Mouse (Mus musculus) lung, adult 2 months (tissue): ENCODE data around the gene Pcbp2. TPM values are rescaled to one million over a fixed set of nuclear protein-coding genes. Genes with fewer than 3 reads are reported as not detected.
A peak's percentile ranks its signal among the peaks of the same experiment; 100 is the strongest.

Experiments
- DNase-seq: peaks from one replicate; pipeline ENCODE4 v3.0.0; 2022
- H3K4me1 ChIP-seq: fragments of 200-500 bp; 2 replicates; pipeline ENCODE4 v1.6.1; 2011; ENCODE audit warnings: low read length; ENCODE audit not compliant: control insufficient read depth, insufficient read depth
- H3K4me3 ChIP-seq: fragments of 200-500 bp; replicated peaks from 2 replicates; pipeline ENCODE3; 2011; ENCODE audit warnings: low read depth, mild to moderate bottlenecking, control low read depth, low read length; ENCODE audit errors: extremely low read depth
- CTCF ChIP-seq: fragments of 200-500 bp; IDR thresholded peaks from 2 replicates; pipeline ENCODE4 v1.5.1; 2011; ENCODE audit warnings: mild to moderate bottlenecking, low read length, control low read depth; ENCODE audit not compliant: insufficient read depth
- POLR2A ChIP-seq: fragments of 200-500 bp; IDR thresholded peaks from 2 replicates; pipeline ENCODE4 v1.6.1; 2011; ENCODE audit warnings: low read depth, mild to moderate bottlenecking, control low read depth, low read length, borderline replicate concordance; ENCODE audit errors: extremely low read depth
- WGBS: fragments of 180-500 bp; shearing (Covaris S2); methylation state at CpG from one replicate; pipeline ENCODE4 v1.1.7; 2018; 5-methylcytosine and 5-hydroxymethylcytosine counted together
- polyA plus RNA-seq: library from polyadenylated mRNA; depleted of rRNA; stranded (reverse); fragments of >200 nt; gene quantifications from 2 replicates; pipeline ENCODE4 v1.2.3, GENCODE M21; 2012

Pcbp2 gene
- polyA plus RNA-seq, 1 experiment = 395 TPM

DNA sequence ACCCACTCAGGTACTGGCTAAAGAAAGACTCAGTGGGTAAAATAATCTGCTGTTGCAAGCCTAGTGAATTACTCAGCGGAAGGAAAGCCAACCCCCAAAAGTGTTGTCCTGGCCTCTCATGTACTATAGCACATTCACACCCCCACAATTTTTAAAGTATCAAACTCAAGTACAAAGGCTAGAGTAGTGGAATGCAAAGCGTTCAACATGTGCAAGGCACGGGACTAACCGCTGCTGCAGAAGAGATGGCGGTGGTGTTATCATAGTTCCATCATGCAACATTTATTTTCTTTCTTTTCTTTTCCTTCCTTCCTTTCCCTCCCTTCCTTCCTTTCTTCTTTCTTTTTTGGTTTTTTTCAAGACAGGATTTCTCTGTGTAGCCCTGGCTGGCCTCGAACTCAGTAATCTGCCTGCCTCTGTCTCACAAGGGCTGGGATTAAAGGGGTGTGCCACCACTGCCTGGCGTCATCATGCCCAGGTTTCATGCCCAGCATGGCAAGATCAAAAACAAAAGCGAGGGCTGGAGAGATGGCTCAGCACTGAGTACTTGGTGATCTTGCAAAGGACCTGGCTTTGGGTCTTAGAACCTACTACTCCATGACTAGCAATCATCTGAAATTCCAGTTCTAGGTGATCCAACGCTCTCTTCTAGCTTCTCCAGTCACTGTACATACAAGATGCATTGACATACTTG is 35.6 kb downstream of the Pcbp2 start:
- Histone ChIP-seq H3K4me3 (no peak overlapping the region), H3K4me1 (no peaks in the 10 kb centered on the region)
- no peak for TF ChIP-seq POLR2A
- no peak for TF ChIP-seq CTCF
- DNase-seq = no peak
- 48% methylated on average over 9 of the region's 9 CpGs for WGBS

DNA sequence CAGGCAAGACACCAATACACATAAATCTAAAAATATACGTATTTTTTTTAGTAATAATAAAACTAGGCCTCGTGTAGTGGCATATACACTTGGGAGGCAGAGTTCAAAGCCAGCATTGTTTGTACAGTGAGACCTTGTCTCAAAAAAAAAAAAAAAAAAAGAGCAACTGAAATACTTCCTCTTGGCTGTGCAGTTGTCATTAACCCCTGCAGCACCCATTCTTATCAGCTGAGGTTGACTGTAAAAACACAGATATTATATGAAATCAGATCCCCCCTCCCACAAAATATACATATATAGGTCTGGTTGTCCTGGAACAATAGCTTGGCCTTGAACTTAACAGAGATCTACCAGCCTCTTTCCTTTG is 36.1 kb downstream of the Pcbp2 start:
- 9% methylated on average over 2 of the region's 2 CpGs for WGBS
- no peak for DNase-seq
- TF ChIP-seq CTCF (no peak), POLR2A (no peak)
- Histone ChIP-seq H3K4me3 (no peak overlapping the region), H3K4me1 (no peaks in the 10 kb centered on the region)

- Histone ChIP-seq H3K4me1 (no peaks in the 10 kb centered on the region), H3K4me3 (no peak overlapping the region)
- no peak for DNase-seq
- 86% methylated on average over 1 of the region's 1 CpGs for WGBS
- TF ChIP-seq POLR2A (no peak), CTCF (no peak)
Measured at GRCm38 (mm10) chr15:102506864-102507263, 36.5 kb downstream of the Pcbp2 start.

DNA sequence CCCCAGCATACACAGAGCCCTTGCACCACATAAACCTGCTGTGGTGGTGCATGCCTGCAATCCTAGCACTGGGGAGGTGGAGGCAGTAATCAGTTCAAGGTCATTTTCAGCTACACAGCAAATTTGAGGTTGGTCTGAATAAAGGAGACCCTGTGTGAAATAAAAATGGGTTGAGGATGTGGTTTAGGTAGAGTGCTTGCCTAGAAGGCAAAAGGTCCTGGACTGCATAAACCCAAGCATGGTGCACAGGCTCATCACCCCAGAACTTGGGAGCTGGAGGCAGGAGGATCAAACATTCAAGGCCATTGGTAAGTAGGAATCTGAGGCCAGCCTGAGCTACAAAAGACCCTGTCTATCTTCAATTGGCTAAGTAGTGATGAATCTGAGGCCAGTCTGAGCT is 37.2 kb downstream of the Pcbp2 start:
- TF ChIP-seq POLR2A (no peak), CTCF (no peak)
- Histone ChIP-seq H3K4me3 (no peak overlapping the region), H3K4me1 (no peaks in the 10 kb centered on the region)
- DNase-seq = no peak

- TF ChIP-seq CTCF (no peak), POLR2A (no peak)
- Histone ChIP-seq H3K4me3 (no peak overlapping the region), H3K4me1 (no peaks in the 10 kb centered on the region)
- 69% methylated on average over 3 of the region's 3 CpGs for WGBS
- no peak for DNase-seq
Measured at GRCm38 (mm10) chr15:102508336-102508735, 38.0 kb downstream of the Pcbp2 start.

DNA sequence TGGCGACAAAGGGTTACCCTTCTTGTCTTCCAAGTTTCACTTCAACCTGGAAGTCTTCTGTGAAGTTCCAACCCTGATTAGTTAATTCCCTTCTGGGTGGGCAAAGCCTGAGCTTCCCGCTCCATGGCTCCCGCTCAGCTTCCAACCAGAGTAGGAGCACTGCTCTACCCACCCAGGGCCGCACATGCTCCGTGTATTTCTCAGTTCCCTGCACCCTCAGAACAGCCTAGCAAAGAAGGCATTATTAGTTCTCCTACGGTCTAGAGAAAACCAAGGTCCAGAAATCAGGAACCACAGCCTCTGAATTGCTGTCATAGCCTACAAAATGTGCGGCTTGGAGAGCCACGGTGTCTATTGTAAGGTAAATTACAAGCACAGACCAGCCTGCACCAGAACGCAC is 39.8 kb downstream of the Pcbp2 start:
- no peaks in the 10 kb centered on the region for H3K4me1 ChIP-seq
- H3K4me3 ChIP-seq = peak overlapping the region; percentile 66
- TF ChIP-seq CTCF (no peak), POLR2A (no peak)
- 13% methylated on average over 9 of the region's 9 CpGs for WGBS
- no peak for DNase-seq

GRCm38 (mm10) chr15:102510590-102511284 is 40.4 kb downstream of the Pcbp2 start:
- TF ChIP-seq CTCF (no peak), POLR2A (no peak)
- peak; percentile 80 for DNase-seq
- Histone ChIP-seq H3K4me1 (no peaks in the 10 kb centered on the region), H3K4me3 (peak overlapping the region; percentile 66)
- 3% methylated on average over 34 of the region's 34 CpGs for WGBS

DNA sequence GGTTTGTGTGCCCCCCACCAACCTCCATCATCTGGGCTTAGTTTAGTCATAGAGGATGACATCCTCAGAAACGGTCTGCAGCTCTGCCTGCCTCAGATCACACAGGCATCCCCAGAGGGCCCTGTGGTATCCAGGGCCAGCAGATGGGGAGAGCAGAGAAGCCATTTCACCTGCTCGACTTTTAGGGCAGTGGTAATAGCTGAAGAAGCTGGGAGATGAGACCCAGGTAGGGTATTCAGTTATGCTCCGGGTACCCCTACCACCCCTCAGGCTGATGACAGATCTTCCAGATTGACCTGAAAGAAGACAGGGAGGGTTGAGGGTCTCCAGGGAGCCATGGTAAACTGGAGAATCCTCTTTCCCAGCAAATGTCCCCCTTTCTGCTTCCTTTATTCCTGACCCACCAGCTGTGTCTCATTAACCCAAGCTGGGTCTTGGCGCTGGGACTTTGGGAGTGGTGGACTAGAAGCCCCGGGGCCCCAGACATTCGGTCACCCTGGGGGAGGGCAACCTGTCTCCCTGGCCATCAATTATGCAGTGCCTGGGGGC is 41.0 kb downstream of the Pcbp2 start:
- no peak for TF ChIP-seq CTCF
- TF ChIP-seq POLR2A = no peak
- Histone ChIP-seq H3K4me3 (no peak overlapping the region), H3K4me1 (peaks cover 2% of the 10 kb centered on the region; the same call in 1 of the 2 replicates)
- WGBS = 31% methylated on average over 6 of the region's 6 CpGs
- no peak for DNase-seq

- no peak overlapping the region for H3K4me3 ChIP-seq
- H3K4me1 ChIP-seq = peaks cover 4% of the 10 kb centered on the region; the same call in 1 of the 2 replicates
- no peak for TF ChIP-seq CTCF
- no peak for DNase-seq
- 58% methylated on average over 5 of the region's 5 CpGs for WGBS
Measured at GRCm38 (mm10) chr15:102512010-102512409, 41.7 kb downstream of the Pcbp2 start.

GRCm38 (mm10) chr15:102512471-102512870 is 42.1 kb downstream of the Pcbp2 start:
- Histone ChIP-seq H3K4me1 (peaks cover 4% of the 10 kb centered on the region; the same call in 1 of the 2 replicates), H3K4me3 (no peak overlapping the region)
- DNase-seq = no peak
- TF ChIP-seq POLR2A (no peak), CTCF (no peak)

DNA sequence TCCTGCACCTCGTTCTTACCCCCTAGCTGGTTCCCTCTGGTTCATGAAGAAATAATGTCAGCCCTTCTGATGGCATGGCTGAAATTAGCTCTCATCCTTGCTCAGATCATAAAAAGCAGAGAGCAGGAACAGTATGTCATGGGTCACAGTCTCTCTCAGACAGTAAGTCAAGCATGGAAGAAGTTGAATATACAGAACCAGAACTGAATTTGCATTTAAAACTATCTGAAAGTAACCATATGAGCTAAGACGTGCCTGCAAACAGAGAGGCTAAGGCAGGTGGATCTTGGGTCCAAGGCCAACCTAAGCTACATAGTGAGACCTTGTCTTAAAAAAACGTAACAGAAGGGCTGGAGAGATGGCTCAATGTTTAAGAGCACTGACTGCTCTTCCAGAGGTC is 42.7 kb downstream of the Pcbp2 start:
- H3K4me3 ChIP-seq = no peak overlapping the region
- DNase-seq = no peak
- 78% methylated on average over 3 of the region's 3 CpGs for WGBS
- H3K4me1 ChIP-seq = peaks cover 4% of the 10 kb centered on the region; the same call in 1 of the 2 replicates
- no peak for TF ChIP-seq CTCF
- no peak for TF ChIP-seq POLR2A
